Mouse (Mus musculus) thymus, postnatal 10 days (tissue): ENCODE results near the gene Icam2.
"Not testable (repeated sequence)": the region's sequence is repeated elsewhere in the genome, so short reads cannot be mapped to it uniquely, and the experiment has no call there.

Source experiments
- DNase-seq, 2 experiments: peaks; one replicate each; pipeline ENCODE4 v3.0.0; 2021; ENCODE audit warnings: low spot score in 2 of 2

The Icam2 gene

DNA sequence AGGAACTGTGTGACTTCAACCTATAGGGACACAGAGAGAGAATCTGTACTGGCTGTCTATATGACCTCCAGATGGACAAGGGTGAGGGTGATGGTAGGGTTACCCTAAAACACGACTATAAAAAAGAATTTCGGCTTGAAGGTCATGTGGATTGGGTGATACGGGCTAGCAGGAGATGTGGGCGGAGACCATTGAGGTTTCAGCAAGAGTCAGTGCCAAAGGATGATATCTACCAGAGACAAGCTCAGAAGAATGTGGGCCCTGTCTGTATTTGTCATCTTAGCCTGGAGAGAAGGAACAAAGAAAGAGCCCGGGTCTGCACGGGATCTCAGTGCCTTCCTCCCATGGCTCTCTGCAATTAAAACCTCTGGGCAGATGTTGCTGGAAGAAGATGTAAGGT, 38.1 kb downstream of the Icam2 start:
- no peak for DNase-seq

GRCm38 (mm10) chr11:106344910-106345309, 43.0 kb downstream of the Icam2 start:
- DNase-seq: no peak

- no peak for DNase-seq
These were observed 46.8 kb downstream of the Icam2 start for GRCm38 (mm10) chr11:106340990-106341520.

DNA sequence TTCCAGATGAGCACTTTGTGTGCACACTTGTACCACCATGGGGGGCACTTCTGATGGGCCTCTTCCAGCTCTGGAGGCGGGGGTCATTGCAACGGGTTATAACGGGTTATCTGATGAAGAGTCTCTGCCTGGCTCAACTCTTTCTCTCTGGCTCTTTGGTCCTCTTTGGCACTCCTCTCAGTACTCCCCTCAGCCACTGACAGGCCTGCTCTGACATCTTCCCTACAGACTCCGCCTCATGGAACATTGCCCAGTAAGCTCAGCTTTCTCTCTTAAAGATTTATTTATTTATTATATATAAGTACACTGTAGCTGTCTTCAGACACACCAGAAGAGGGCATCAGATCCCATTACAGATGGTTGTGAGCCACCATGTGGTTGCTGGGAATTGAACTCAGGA, 48.6 kb downstream of the Icam2 start:
- DNase-seq: not testable (repeated sequence)

DNA sequence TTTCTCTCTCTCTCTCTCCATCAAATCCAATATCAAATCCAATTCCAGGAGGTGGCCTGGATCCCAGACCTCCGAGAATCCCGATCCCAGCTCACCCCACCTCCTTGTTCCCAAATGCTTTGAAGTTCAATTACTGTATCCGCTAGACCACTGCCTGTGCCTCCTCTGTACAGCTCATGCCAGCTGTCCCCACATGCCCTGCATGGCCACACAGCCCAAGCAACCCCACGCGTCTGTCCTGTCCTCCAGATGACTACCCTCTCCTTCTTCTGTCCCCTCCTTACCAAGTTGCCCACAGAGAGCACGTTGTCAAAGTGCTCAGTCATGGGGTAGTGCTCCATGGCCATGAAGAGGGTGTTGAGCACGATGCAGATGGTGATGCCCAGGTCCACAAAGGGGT, 49.0 kb downstream of the Icam2 start:
- no peak for DNase-seq

GRCm38 (mm10) chr11:106338029-106338428, 49.8 kb downstream of the Icam2 start:
- no peak for DNase-seq

DNA sequence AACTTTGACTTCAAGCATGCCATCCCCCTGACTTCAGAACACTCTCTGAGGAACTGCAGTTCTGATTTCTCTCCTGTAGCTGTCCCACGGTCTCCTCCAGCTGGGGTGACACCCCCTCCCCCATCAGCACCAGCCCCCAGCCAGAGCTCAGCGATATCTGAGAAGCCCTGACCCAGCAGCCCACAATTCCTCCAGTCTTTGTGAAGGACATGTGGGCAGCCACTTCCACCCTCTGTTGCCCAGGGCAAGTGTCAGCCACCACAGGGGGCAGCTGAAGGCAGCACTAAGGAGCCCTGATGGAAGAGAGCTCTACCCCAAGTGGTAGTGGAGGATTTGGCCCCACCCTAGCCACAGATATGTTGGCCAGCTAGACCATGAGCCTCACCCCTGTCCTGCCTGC, 53.8 kb downstream of the Icam2 start:
- DNase-seq: no peak

DNA sequence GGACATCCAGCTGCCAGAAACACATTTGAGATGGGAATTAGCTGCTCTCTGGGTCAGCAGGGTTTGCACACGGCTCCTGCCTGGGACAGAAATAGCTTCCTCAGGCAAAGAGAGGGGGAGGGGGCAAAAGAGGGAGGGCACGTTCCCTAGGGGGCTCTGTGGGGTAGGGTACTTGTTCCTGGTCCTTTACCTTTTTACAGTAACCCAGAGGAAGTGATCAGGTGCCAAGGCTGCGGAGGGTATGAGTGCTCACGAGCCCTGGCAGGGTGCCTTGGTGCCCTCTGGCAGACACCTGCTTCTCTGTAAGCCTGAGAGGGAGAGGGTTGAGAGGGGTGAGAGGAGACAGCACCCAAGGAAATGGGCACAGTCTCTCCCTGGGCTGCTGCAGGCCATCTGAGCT, 55.4 kb downstream of the Icam2 start:
- DNase-seq: no peak

DNA sequence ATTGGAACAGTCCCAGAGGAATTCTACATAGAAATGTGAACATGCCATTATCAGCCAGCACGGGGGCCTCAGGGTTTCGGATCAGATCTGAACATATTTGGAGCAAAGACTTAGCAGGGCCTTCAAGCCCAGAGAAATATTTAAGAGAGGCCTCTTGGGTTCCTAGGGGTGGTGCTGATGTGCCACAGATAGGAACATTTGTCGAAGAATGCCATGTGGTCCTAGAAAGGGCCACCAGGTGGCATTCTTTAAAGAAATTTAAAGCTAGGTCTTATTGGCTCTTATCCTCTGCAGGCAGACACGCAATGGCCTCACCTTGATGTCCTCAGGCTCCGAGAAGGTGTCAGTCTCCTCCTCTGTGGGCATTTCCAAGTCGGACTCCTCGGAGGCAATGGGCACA, 58.2 kb downstream of the Icam2 start:
- peak; percentile 56 to 70 for DNase-seq

DNA sequence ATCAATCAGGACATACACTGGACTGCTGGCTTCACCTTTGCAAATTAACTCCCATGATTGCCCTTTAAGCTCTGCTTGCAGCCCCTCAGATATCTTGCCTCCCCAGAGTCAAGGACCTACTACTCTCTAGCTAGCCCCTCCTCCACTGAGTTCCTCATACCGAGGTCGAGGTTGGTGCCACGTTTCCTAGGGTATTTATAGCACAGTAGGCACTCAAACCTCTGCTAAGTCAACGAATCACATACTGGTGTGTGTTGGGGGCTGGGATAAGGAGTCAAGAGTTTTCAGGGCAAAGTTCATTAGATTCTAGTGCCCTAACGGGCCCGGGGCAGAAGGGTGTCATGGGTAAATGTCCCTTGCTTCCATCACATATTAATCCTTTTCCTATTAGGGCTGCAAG, 58.7 kb downstream of the Icam2 start:
- no peak for DNase-seq

- DNase-seq: no peak
These were observed 59.4 kb downstream of the Icam2 start for GRCm38 (mm10) chr11:106328521-106328920.
